Mouse (Mus musculus): Measurements from ENCODE around the gene March7. TPM values are rescaled to one million over a fixed set of nuclear protein-coding genes. Genes with fewer than 3 reads are reported as not detected.

The March7 gene
- 13.8 and 16.4 TPM in 2 replicates for polyA plus RNA-seq (2012; rRNA removed; ENCODE audit: low replicate concordance)

GRCm38 (mm10) chr2:60209703-60210651, at the start of gene March7, which contains the start of gene Baz2b:
TSS of gene March7 (plus strand) at chr2:60209887.
TSS of gene Baz2b (minus strand) at chr2:60209839.

GRCm38 (mm10) chr2:60284467-60284821, 74.8 kb downstream of the March7 start, which contains the start of gene Cd302:
TSS of gene Cd302 (minus strand) at chr2:60284488.

Other genes starting within 250 kb of the March7 start
- gene Baz2b, start within 50 bp of the March7 start, polyA plus RNA-seq (2012; rRNA removed; ENCODE audit: low replicate concordance): 16.7 and 26.8 TPM in 2 replicates
- gene Cd302, start 74.6 kb downstream of the March7 start, polyA plus RNA-seq (2012; rRNA removed; ENCODE audit: low replicate concordance): 49.8 and 128 TPM in 2 replicates
- 0.36 and 2.1 TPM in 2 replicates for gene Ly75, start 173.4 kb downstream of the March7 start, polyA plus RNA-seq (2012; rRNA removed; ENCODE audit: low replicate concordance)

Data from subcutaneous adipose tissue, adult 2 months (tissue).